Mouse (Mus musculus) cerebellum, adult 2 months (tissue): ENCODE data around the gene Sh2d1b1. TPM values are rescaled to one million over a fixed set of nuclear protein-coding genes. Genes with fewer than 3 reads are reported as not detected.

Source experiments
- DNase-seq, 2 experiments: peaks; one replicate each; pipeline ENCODE4 v3.0.0; 2021
- H3K27ac ChIP-seq: fragments of 200-500 bp; 2 replicates; pipeline ENCODE4 v1.5.1; 2012; ENCODE audit warnings: low read length, control low read depth, inconsistent platforms; ENCODE audit not compliant: insufficient read depth
- H3K27me3 ChIP-seq: fragments of 200-500 bp; 2 replicates; pipeline ENCODE4 v1.6.1; 2012; ENCODE audit warnings: inconsistent platforms, mild to moderate bottlenecking, low read length, moderate library complexity; ENCODE audit not compliant: control insufficient read depth, insufficient read depth
- H3K4me1 ChIP-seq: fragments of 200-500 bp; 2 replicates; pipeline ENCODE4 v1.6.1; 2011; ENCODE audit warnings: low read length; ENCODE audit not compliant: control insufficient read depth, insufficient read depth
- H3K4me3 ChIP-seq: fragments of 200-500 bp; replicated peaks from 2 replicates; pipeline ENCODE3; 2011; ENCODE audit warnings: mild to moderate bottlenecking, low read depth, low read length, control low read depth; ENCODE audit not compliant: insufficient read depth
- CTCF ChIP-seq: fragments of 200-500 bp; IDR thresholded peaks from 2 replicates; pipeline ENCODE4 v1.5.1; 2011; ENCODE audit warnings: low read depth, mild to moderate bottlenecking, control low read depth, low read length, moderate library complexity, borderline replicate concordance; ENCODE audit not compliant: insufficient read depth
- POLR2A ChIP-seq: fragments of 200-500 bp; IDR thresholded peaks from 2 replicates; pipeline ENCODE4 v1.6.1; 2011; ENCODE audit warnings: low read length, control low read depth, borderline replicate concordance; ENCODE audit not compliant: insufficient read depth
- WGBS: fragments of 180-500 bp; shearing (Covaris S2); methylation state at CpG from one replicate; pipeline ENCODE4 v1.1.7; 2018; 5-methylcytosine and 5-hydroxymethylcytosine counted together
- polyA plus RNA-seq: library from polyadenylated mRNA; depleted of rRNA; stranded (reverse); fragments of >200 nt; gene quantifications from 2 replicates; pipeline ENCODE4 v1.2.3, GENCODE M21; 2012

Gene Sh2d1b1
- polyA plus RNA-seq, 1 experiment: 0.03 TPM

- H3K4me3 ChIP-seq: no peak overlapping the region
- H3K27me3 ChIP-seq: no peaks in the 10 kb centered on the region
- no peaks in the 10 kb centered on the region for H3K4me1 ChIP-seq
- TF ChIP-seq POLR2A (no peak), CTCF (no peak)
- H3K27ac ChIP-seq: no peak overlapping the region
- 76% methylated on average over 4 of the region's 4 CpGs for WGBS
- no peak for DNase-seq
Observed at GRCm38 (mm10) chr1:170282415-170283129, 5.5 kb downstream of the Sh2d1b1 start.

GRCm38 (mm10) chr1:170292239-170292951 is 15.3 kb downstream of the Sh2d1b1 start:
- no peak overlapping the region for H3K27ac ChIP-seq
- peak; percentile 36 to 63 for DNase-seq
- no peak overlapping the region for H3K4me3 ChIP-seq
- H3K27me3 ChIP-seq: no peaks in the 10 kb centered on the region
- peak; percentile 45; the same call in 1 of the 2 replicates for TF ChIP-seq CTCF
- TF ChIP-seq POLR2A: no peak
- WGBS: 5% methylated on average over 9 of the region's 9 CpGs
- H3K4me1 ChIP-seq: no peaks in the 10 kb centered on the region

- Histone ChIP-seq H3K4me1 (no peaks in the 10 kb centered on the region), H3K27ac (no peak overlapping the region), H3K4me3 (no peak overlapping the region), H3K27me3 (no peaks in the 10 kb centered on the region)
- DNase-seq: no peak
- no peak for TF ChIP-seq CTCF
- no peak for TF ChIP-seq POLR2A
- WGBS: 87% methylated on average over 5 of the region's 5 CpGs
Observed at GRCm38 (mm10) chr1:170293257-170293656, 16.1 kb downstream of the Sh2d1b1 start.

GRCm38 (mm10) chr1:170294786-170295570 is 17.9 kb downstream of the Sh2d1b1 start:
- Histone ChIP-seq H3K4me3 (no peak overlapping the region), H3K27me3 (no peaks in the 10 kb centered on the region), H3K27ac (no peak overlapping the region), H3K4me1 (no peaks in the 10 kb centered on the region)
- DNase-seq: no peak
- no peak for TF ChIP-seq CTCF
- TF ChIP-seq POLR2A: no peak
- 44% methylated on average over 15 of the region's 15 CpGs for whole genome bisulfite sequencing

- 76% methylated on average over 4 of the region's 4 CpGs for WGBS
- DNase-seq: no peak
- Histone ChIP-seq H3K27me3 (no peaks in the 10 kb centered on the region), H3K4me1 (no peaks in the 10 kb centered on the region), H3K27ac (no peak overlapping the region), H3K4me3 (no peak overlapping the region)
- TF ChIP-seq CTCF: no peak
- no peak for TF ChIP-seq POLR2A
Observed at GRCm38 (mm10) chr1:170299496-170299895, 22.4 kb downstream of the Sh2d1b1 start.

- DNase-seq: no peak
- H3K4me1 ChIP-seq: no peaks in the 10 kb centered on the region
- WGBS: 94% methylated on average over 9 of the region's 9 CpGs
- no peak overlapping the region for H3K4me3 ChIP-seq
- TF ChIP-seq CTCF (no peak), POLR2A (no peak)
- H3K27ac ChIP-seq: no peak overlapping the region
- H3K27me3 ChIP-seq: no peaks in the 10 kb centered on the region
Observed at GRCm38 (mm10) chr1:170301686-170302085, 24.6 kb downstream of the Sh2d1b1 start.

- 74% methylated on average over 6 of the region's 6 CpGs for WGBS
Observed at GRCm38 (mm10) chr1:170302456-170302855, 25.3 kb downstream of the Sh2d1b1 start.

More at GRCm38 (mm10) chr1:170302456-170302855, 25.3 kb downstream of the Sh2d1b1 start:
- H3K27ac ChIP-seq: no peak overlapping the region
- H3K4me1 ChIP-seq: no peaks in the 10 kb centered on the region
- no peaks in the 10 kb centered on the region for H3K27me3 ChIP-seq
- no peak overlapping the region for H3K4me3 ChIP-seq
- no peak for DNase-seq
- TF ChIP-seq POLR2A: no peak
- TF ChIP-seq CTCF: no peak
